Mouse (Mus musculus) thymus, adult 18-20 months (tissue): ENCODE results near the gene Fam19a2.

ENCODE experiments used
- DNase-seq, 2 experiments: peaks; one replicate each; pipeline ENCODE4 v3.0.0; 2022; ENCODE audit warnings: mixed read lengths in 2 of 2

The Fam19a2 gene

GRCm38 (mm10) chr10:123572342-123573070 is 308.7 kb downstream of the Fam19a2 start:
- no peak for DNase-seq

GRCm38 (mm10) chr10:123577823-123578222 is 314.0 kb downstream of the Fam19a2 start:
- DNase-seq = no peak

GRCm38 (mm10) chr10:123579012-123579411 is 315.2 kb downstream of the Fam19a2 start:
- DNase-seq = no peak

- DNase-seq = no peak
Measured at GRCm38 (mm10) chr10:123595043-123595442, 331.2 kb downstream of the Fam19a2 start.

DNA sequence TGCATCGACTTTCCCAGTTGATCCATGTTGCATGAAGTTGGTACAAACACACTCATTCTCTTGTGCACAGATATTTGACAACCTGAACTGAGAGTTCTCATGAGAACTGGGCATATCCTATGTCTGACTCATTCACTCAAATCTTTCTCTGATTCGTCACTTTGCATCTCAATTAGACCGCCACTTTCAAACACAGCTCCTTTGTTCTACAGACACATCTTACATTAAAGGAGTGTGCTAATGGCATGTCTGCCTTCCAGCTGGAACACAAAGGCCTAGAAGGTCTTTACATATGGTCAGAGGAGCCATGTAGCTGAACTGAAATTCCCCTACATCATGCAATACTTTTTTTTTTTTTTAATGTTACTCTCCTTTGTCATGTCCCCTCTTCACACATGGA is 333.3 kb downstream of the Fam19a2 start:
- no peak for DNase-seq

DNA sequence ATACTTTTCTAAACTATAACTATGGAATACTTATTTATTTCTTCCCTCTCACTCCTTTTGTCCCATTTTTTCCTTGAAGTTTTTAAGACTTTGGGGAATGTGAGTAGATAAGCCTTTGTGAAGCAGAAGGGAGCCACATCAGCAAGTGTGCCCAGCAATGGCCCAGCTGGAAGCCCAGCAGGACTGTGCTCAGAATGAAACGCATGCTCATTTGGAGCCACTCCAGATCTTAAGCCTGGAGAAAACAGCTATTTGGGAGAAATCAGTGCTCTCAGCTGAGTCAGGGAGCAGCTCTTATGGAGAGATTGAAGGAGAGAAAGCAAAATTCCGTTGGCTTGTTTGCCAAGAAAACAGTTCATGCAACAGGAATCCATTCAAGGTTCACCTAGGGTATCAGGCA is 341.9 kb downstream of the Fam19a2 start:
- no peak for DNase-seq

GRCm38 (mm10) chr10:123626691-123627090 is 362.9 kb downstream of the Fam19a2 start:
- DNase-seq = no peak

- DNase-seq = no peak
Measured at GRCm38 (mm10) chr10:123629248-123629744, 365.5 kb downstream of the Fam19a2 start.

DNA sequence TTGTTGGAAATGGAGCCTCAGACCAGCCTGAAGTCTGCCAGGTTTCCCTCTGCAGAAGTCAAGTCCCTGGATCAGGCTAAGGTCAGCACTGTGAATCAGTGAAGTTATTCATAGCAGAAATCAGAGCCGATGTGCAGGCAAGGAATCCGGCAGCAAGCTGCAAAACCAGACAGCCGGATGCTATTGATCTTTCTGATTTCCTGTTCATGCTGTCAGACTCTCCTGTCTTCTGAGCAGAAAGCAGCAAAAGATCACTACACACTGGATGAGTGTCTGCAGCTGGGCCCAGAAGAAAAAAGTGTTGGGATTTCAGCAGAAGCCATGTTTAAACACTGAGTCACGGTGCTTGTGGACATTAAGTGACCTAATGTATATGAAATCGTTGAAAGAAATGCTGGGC is 368.2 kb downstream of the Fam19a2 start:
- no peak for DNase-seq

DNA sequence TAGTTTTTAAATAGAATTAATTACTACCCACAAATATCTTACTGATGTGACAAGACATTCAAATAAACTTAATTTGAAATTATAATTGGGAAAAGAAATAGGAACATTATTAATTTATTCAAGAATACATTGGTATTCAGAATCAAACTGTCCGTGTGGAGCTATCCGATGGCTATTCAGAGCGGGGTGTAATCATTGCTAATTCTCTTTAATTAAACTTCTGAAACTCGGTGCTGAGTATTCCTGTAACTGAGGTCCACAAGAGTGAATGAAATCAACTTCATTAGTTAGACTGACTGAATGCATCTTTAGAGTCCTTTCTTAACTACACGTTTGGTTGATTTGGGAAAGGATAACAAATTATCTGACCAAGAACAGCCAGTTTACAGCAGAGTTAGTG is 372.9 kb downstream of the Fam19a2 start:
- no peak for DNase-seq

GRCm38 (mm10) chr10:123637496-123637895 is 373.7 kb downstream of the Fam19a2 start:
- DNase-seq = no peak

DNA sequence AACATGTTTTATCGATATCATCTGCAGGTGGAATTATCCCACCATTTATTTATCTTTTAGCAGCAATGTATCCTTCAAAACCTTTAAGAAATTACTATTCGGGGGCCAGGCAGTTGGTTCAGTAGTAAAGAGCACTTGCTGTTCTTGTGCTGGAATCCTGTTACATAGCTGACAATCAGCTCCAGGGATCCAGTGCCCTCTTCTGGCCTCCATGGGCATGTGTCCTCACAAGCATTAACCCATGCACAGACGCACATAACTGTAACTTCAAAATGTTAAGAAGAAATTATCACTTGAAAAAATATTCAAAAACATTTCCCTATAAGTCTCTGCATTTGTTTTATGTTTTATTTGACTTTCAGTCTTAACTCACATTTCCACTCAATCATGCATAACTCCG is 381.8 kb downstream of the Fam19a2 start:
- DNase-seq = no peak

- no peak for DNase-seq
Measured at GRCm38 (mm10) chr10:123671208-123671607, 407.4 kb downstream of the Fam19a2 start.

DNA sequence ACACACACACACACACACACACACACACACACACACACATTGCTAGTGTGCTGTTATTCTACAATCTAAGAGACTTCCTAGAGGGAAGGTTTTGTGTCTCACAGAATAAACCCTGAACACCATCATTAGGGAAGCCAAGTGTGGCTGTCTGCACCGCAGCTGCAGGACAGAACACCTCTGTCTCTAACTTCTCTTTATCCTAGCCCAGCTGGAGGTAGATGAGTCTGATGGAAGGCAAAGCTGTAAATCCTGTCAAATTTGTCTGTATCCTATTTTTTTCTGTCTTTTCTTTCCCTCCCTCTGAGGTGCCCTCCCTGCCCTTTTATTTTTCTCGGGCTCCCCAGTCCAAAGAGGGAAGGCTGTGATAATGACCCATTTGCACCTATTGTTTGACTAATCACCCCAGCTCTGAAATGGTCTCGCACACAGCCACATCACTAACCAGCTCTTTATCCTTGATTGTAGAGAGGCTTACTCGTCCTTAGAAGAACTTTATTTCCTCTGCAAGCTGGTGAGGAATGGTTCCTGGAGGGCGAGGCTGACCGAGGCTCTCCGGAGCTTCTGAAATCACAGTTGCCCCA is 414.6 kb downstream of the Fam19a2 start:
- no peak for DNase-seq

DNA sequence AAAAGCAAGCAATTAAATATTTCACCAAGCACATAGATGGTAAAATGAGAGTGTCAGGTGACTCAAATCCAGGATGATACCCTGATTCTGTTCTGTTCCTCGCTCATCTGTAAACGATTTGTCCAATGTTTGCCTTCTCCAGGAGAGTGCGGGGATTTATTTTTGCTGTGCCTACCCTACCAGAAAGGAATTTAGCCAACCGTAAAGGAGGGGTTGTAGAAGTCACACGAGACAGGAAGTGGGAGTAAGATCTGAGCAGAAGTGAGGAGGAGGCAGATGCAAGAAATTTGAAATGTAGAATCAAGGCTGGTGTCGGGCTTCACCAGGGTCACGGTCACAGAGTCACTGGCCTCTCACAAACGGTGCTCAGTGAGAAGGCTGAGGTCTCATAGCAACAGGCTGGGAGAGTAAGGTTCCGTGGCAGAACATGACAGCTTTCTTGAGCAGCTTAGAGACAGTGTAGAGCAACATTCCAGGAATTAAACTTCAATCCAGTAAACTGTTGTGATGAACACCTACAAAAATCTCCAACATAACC is 419.0 kb downstream of the Fam19a2 start:
- DNase-seq = no peak

- no peak for DNase-seq
Measured at GRCm38 (mm10) chr10:123692186-123692925, 428.6 kb downstream of the Fam19a2 start.

DNA sequence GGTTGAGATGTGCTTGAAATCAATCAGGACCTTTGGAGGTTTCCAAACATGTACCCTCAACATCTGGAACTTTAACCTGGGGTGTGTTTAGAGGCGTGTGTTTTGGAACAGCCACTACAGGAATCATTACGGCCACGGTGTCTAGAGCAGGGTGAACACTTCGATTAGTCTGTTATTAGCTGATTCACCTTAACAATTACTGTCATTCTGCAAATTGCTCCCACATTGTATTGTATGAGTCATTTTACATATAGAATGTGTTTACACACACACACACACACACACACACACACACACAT is 429.1 kb downstream of the Fam19a2 start:
- DNase-seq = no peak

DNA sequence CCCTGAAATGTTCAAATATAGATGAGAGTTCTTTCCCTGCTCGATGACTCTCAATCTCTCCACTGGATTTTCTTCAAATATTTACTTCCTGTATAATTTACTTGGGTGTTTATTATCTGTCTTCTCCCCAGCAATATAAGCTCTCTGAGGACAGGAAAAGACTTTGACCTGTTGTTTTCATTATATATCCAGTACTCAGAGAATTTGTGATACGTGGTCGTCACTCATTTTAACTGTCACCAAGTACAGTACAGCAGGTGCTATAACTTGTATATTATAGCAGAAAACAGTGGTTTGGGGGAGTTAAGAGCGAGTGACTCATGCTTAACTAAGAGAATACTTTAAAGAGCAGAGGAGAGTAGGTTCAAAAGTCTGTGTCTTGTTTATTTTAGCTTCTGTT is 438.8 kb downstream of the Fam19a2 start:
- no peak for DNase-seq

- DNase-seq = no peak
Measured at GRCm38 (mm10) chr10:123707026-123707425, 443.2 kb downstream of the Fam19a2 start.

- DNase-seq = no peak
Measured at GRCm38 (mm10) chr10:123710738-123711137, 446.9 kb downstream of the Fam19a2 start.

GRCm38 (mm10) chr10:123721952-123722460 is 458.2 kb downstream of the Fam19a2 start:
- DNase-seq = no peak

DNA sequence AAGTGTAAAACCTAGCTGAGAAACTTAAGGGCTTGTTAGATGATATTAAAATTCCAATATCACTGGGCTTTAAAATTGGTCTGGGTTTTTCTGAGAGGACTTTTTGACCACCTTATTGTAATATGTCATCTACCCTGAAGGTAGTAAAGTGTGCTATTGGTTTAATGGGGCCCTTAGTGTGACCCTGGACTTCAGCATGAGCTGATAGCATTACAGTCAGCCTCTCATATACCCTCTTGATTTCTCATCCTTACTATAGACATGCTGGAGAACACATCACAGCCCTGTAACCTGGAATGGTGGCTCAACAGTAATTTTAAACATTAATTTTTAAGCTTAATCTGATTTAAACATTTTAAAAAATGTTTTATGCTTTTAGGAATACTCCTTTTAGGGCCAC is 459.8 kb downstream of the Fam19a2 start:
- no peak for DNase-seq

- DNase-seq = no peak
Measured at GRCm38 (mm10) chr10:123748317-123748716, 484.5 kb downstream of the Fam19a2 start.
